Mouse (Mus musculus) kidney, adult 2 months (tissue): ENCODE data around the gene Gm11437.

Experiments used
- CTCF ChIP-seq: fragments of 200-500 bp; conservative IDR thresholded peaks from 2 replicates; pipeline ENCODE4 v1.5.1; 2011; ENCODE audit warnings: low read depth, mild to moderate bottlenecking, control low read depth, low read length, moderate library complexity, mixed read lengths; ENCODE audit not compliant: insufficient read depth, insufficient read length
- POLR2A ChIP-seq: fragments of 200-500 bp; IDR thresholded peaks from one replicate; pipeline ENCODE4 v1.6.1; 2011; ENCODE audit warnings: low read depth, low read length, control low read depth

DNA sequence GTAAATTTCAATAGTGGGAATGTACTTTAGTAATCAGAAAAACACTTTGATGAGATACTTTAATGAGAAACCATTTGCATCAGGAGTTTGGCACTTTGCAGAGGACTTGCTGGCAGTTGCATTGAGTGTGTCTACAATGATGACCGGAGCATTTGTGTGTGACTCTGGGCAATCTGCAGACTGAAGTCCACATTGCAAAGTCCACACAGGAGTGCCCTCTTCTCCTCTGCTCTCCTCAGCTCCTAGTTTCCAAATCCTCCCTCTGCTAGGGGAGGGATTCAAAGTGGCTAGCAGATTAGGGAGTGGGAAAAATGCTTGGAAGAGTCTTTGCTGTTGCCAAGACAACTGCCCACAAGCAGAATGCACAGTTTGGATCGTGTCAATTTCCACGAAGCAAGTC lies 21.2 kb downstream of the Gm11437 start:
- TF ChIP-seq POLR2A = no peak
- TF ChIP-seq CTCF = no peak
